Mouse (Mus musculus): Measurements from ENCODE around the gene Ttc9c.

- TF ChIP-seq TAL1 (IDR thresholded peaks at IDR 0.05; ENCODE audit: low read length) (peak; percentile 21; the same call in 1 of the 3 replicates), GATA1 (IDR thresholded peaks at IDR 0.05; ENCODE audit: low read length) (no peak)
Observed at GRCm38 (mm10) chr19:8788521-8788920, 30.6 kb downstream of the Ttc9c start.

Measured in erythroblast, embryonic 14.5 days (primary cell).